Mouse (Mus musculus) frontal cortex, adult (tissue): ENCODE measurements around the gene Dennd2c.
"Not testable (repeated sequence)": the region's sequence is repeated elsewhere in the genome, so short reads cannot be mapped to it uniquely, and the experiment has no call there.

Source experiments
- ATAC-seq: cut with Nextera tagmentation; 2 replicates; pipeline ENCODE4 v1.9.2; 2017; ENCODE audit warnings: mild to moderate bottlenecking, moderate library complexity, mixed read lengths; ENCODE audit not compliant: low TSS enrichment

Dennd2c gene

GRCm38 (mm10) chr3:103214593-103215285 is 112.3 kb downstream of the Dennd2c start:
- no peak for ATAC-seq

GRCm38 (mm10) chr3:103215399-103215798 is 113.0 kb downstream of the Dennd2c start:
- ATAC-seq = not testable (repeated sequence)
